Mouse (Mus musculus): ENCODE results near the gene Cit. TPM values are rescaled to one million over a fixed set of nuclear protein-coding genes. Genes with fewer than 3 reads are reported as not detected.

The Cit gene
- polyA plus RNA-seq, 1 experiment = 14.1 TPM

DNA sequence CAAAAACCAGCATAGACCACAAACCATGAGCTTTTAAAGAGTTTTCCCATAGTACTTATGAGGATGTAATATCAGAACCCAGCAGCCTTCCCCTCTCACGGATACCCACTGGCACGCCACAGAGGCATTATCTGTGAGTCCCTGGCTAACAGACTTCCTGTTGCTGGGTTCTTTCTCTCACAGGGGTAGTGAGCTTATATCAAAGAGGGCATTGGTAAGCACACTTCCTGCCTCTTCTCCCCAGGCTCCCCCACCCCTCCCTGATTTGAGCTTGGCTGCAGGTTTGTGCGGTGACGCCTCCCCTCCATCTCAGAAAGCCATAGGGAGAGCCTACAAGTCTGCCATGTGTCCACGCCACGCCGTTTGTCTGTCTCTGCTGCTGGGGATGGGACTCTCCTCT, 184.0 kb downstream of the Cit start:
- peak; percentile 73 for DNase-seq
- 8% methylated on average over 7 of the region's 7 CpGs for WGBS
- peak overlapping the region; percentile 85 for H3K27ac ChIP-seq (ENCODE audit: control insufficient read depth, insufficient read depth, low read length)
- no peaks in the 10 kb centered on the region for H3K27me3 ChIP-seq (ENCODE audit: control insufficient read depth, insufficient read depth, low read length)
- H3K4me1 ChIP-seq (replicated peaks; ENCODE audit: control insufficient read depth, insufficient read depth, low read length) = peaks cover 23% of the 10 kb centered on the region
- H3K4me3 ChIP-seq (ENCODE audit: control insufficient read depth, insufficient read depth, low read length) = peak overlapping the region; percentile 48
- TF ChIP-seq POLR2A (IDR thresholded peaks at IDR 0.05; ENCODE audit: control insufficient read depth, extremely low read depth, insufficient read depth, low read length, poor library complexity) (no peak), CTCF (IDR thresholded peaks at IDR 0.05; ENCODE audit: borderline replicate concordance, control insufficient read depth, extremely low read depth, insufficient read depth, low read length, poor library complexity) (no peak)
- H3K36me3 ChIP-seq (ENCODE audit: control insufficient read depth, insufficient read depth, low read length) = no peaks in the 10 kb centered on the region

GRCm38 (mm10) chr5:116030566-116031189, 185.6 kb downstream of the Cit start:
- H3K36me3 ChIP-seq (ENCODE audit: control insufficient read depth, insufficient read depth, low read length) = no peaks in the 10 kb centered on the region
- peaks cover 20% of the 10 kb centered on the region for H3K4me1 ChIP-seq (replicated peaks; ENCODE audit: control insufficient read depth, insufficient read depth, low read length)
- H3K27ac ChIP-seq (ENCODE audit: control insufficient read depth, insufficient read depth, low read length) = no peak overlapping the region
- TF ChIP-seq CTCF (IDR thresholded peaks at IDR 0.05; ENCODE audit: borderline replicate concordance, control insufficient read depth, extremely low read depth, insufficient read depth, low read length, poor library complexity) = no peak
- no peak for TF ChIP-seq POLR2A (IDR thresholded peaks at IDR 0.05; ENCODE audit: control insufficient read depth, extremely low read depth, insufficient read depth, low read length, poor library complexity)
- H3K4me3 ChIP-seq (ENCODE audit: control insufficient read depth, insufficient read depth, low read length) = no peak overlapping the region
- peak; percentile 10 for DNase-seq
- H3K27me3 ChIP-seq (ENCODE audit: control insufficient read depth, insufficient read depth, low read length) = no peaks in the 10 kb centered on the region
- 58% methylated on average over 19 of the region's 19 CpGs for WGBS

- peak; percentile 75 for DNase-seq
- Histone ChIP-seq H3K4me1 (replicated peaks; ENCODE audit: control insufficient read depth, insufficient read depth, low read length) (peaks cover 20% of the 10 kb centered on the region), H3K36me3 (ENCODE audit: control insufficient read depth, insufficient read depth, low read length) (no peaks in the 10 kb centered on the region), H3K27ac (ENCODE audit: control insufficient read depth, insufficient read depth, low read length) (no peak overlapping the region), H3K4me3 (ENCODE audit: control insufficient read depth, insufficient read depth, low read length) (no peak overlapping the region), H3K27me3 (ENCODE audit: control insufficient read depth, insufficient read depth, low read length) (no peaks in the 10 kb centered on the region)
- WGBS = 2% methylated on average over 14 of the region's 14 CpGs
- TF ChIP-seq CTCF (IDR thresholded peaks at IDR 0.05; ENCODE audit: borderline replicate concordance, control insufficient read depth, extremely low read depth, insufficient read depth, low read length, poor library complexity) (peak; percentile 81; the same call in 1 of the 2 replicates), POLR2A (IDR thresholded peaks at IDR 0.05; ENCODE audit: control insufficient read depth, extremely low read depth, insufficient read depth, low read length, poor library complexity) (0 out of 2 replicates have a peak, but pooled peaks have one; percentile 9)
Measured at GRCm38 (mm10) chr5:116031190-116031577, 186.1 kb downstream of the Cit start.

DNA sequence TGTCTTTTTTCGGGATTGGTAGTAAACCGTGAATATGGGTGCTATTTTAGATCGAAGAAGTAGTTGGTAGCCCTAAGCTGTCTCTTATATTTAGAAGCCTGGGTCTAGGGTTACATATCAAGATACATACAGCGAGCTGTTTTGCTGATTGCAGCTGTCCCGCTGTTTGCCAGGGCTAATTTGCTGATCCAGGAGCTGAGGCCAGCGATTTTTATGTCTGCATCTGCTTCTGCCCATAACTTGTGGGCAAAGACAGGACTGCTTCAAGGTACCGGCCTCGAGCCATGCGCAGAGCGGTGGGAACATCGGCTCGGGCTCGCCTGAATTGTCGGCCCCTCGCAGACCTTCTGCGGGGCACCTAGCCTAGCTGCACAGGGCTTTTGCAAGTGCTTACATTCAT, 191.4 kb downstream of the Cit start:
- no peaks in the 10 kb centered on the region for H3K27me3 ChIP-seq (ENCODE audit: control insufficient read depth, insufficient read depth, low read length)
- DNase-seq = no peak
- H3K27ac ChIP-seq (ENCODE audit: control insufficient read depth, insufficient read depth, low read length) = no peak overlapping the region
- H3K4me1 ChIP-seq (replicated peaks; ENCODE audit: control insufficient read depth, insufficient read depth, low read length) = 0 out of 2 replicates have a peak, but pooled peaks cover 4% of the 10 kb centered on the region
- WGBS = 93% methylated on average over 16 of the region's 16 CpGs
- no peak overlapping the region for H3K4me3 ChIP-seq (ENCODE audit: control insufficient read depth, insufficient read depth, low read length)
- no peak for TF ChIP-seq CTCF (IDR thresholded peaks at IDR 0.05; ENCODE audit: borderline replicate concordance, control insufficient read depth, extremely low read depth, insufficient read depth, low read length, poor library complexity)
- no peak for TF ChIP-seq POLR2A (IDR thresholded peaks at IDR 0.05; ENCODE audit: control insufficient read depth, extremely low read depth, insufficient read depth, low read length, poor library complexity)
- no peaks in the 10 kb centered on the region for H3K36me3 ChIP-seq (ENCODE audit: control insufficient read depth, insufficient read depth, low read length)

- no peak for DNase-seq
- no peak for TF ChIP-seq CTCF (IDR thresholded peaks at IDR 0.05; ENCODE audit: borderline replicate concordance, control insufficient read depth, extremely low read depth, insufficient read depth, low read length, poor library complexity)
- no peak for TF ChIP-seq POLR2A (IDR thresholded peaks at IDR 0.05; ENCODE audit: control insufficient read depth, extremely low read depth, insufficient read depth, low read length, poor library complexity)
- no peak overlapping the region for H3K4me3 ChIP-seq (ENCODE audit: control insufficient read depth, insufficient read depth, low read length)
- WGBS = 73% methylated on average over 12 of the region's 12 CpGs
- H3K36me3 ChIP-seq (ENCODE audit: control insufficient read depth, insufficient read depth, low read length) = no peaks in the 10 kb centered on the region
- H3K27me3 ChIP-seq (ENCODE audit: control insufficient read depth, insufficient read depth, low read length) = no peaks in the 10 kb centered on the region
- H3K4me1 ChIP-seq (replicated peaks; ENCODE audit: control insufficient read depth, insufficient read depth, low read length) = 0 out of 2 replicates have a peak, but pooled peaks cover 4% of the 10 kb centered on the region
- H3K27ac ChIP-seq (ENCODE audit: control insufficient read depth, insufficient read depth, low read length) = no peak overlapping the region
Measured at GRCm38 (mm10) chr5:116037731-116038130, 192.7 kb downstream of the Cit start.

- H3K4me1 ChIP-seq (replicated peaks; ENCODE audit: control insufficient read depth, insufficient read depth, low read length) = 0 out of 2 replicates have a peak, but pooled peaks cover 4% of the 10 kb centered on the region
- H3K36me3 ChIP-seq (ENCODE audit: control insufficient read depth, insufficient read depth, low read length) = no peaks in the 10 kb centered on the region
- no peak for DNase-seq
- no peak overlapping the region for H3K27ac ChIP-seq (ENCODE audit: control insufficient read depth, insufficient read depth, low read length)
- no peaks in the 10 kb centered on the region for H3K27me3 ChIP-seq (ENCODE audit: control insufficient read depth, insufficient read depth, low read length)
- no peak overlapping the region for H3K4me3 ChIP-seq (ENCODE audit: control insufficient read depth, insufficient read depth, low read length)
- no peak for TF ChIP-seq CTCF (IDR thresholded peaks at IDR 0.05; ENCODE audit: borderline replicate concordance, control insufficient read depth, extremely low read depth, insufficient read depth, low read length, poor library complexity)
- TF ChIP-seq POLR2A (IDR thresholded peaks at IDR 0.05; ENCODE audit: control insufficient read depth, extremely low read depth, insufficient read depth, low read length, poor library complexity) = no peak
- WGBS = 42% methylated on average over 11 of the region's 11 CpGs
Measured at GRCm38 (mm10) chr5:116039706-116040105, 194.6 kb downstream of the Cit start.
